Mouse (Mus musculus): ENCODE data around the gene Cpm. TPM values are rescaled to one million over a fixed set of nuclear protein-coding genes. Genes with fewer than 3 reads are reported as not detected.

Cpm gene
- total RNA-seq, 1 experiment = 4.8 TPM

DNA sequence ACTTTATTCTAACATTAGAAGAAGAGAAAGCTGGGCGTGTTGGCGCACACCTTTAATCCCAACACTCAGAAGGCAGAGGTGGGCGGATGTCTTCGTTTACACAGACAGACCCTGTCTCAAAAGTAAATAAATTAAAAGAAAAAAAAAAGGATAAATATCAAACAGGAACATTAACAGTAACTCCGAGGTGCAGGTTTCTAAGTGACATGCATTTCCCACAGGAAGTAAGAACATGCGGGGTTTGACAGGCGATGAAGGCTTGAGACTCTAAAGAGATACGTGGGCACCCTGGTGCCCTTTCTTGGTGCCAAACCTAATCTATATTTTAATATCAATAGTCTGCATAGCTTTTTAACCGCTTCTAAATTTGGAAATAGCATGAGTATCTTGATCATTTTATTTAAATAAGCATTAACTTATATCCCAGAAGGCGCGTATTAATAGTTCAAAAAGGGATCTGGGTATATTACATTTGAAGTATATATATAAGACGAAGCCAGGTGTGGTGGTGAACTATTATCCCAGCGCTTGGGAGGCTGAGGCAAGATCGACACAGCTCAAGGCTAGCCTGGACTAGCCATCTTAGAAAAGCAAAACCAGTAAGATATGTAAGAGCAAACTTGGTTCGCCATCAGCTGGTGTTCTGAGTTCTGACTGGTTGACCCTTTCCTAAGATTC, 56.0 kb downstream of the Cpm start:
- Histone ChIP-seq H3K4me3 (ENCODE audit: insufficient read depth in 1 of 2, low read depth in 1 of 2, low read length in 2 of 2, poor library complexity in 1 of 2, severe bottlenecking in 1 of 2) (no peak overlapping the region), H3K36me3 (ENCODE audit: control insufficient read depth, insufficient read depth, low read length, poor library complexity, severe bottlenecking) (peaks cover 10% of the 10 kb centered on the region), H3K9me3 (ENCODE audit: control insufficient read depth, insufficient read depth, low read depth, low read length) (no peaks in the 10 kb centered on the region), H3K4me1 (ENCODE audit: control insufficient read depth in 2 of 2, insufficient read depth in 2 of 2, low read length in 2 of 2, poor library complexity in 1 of 2) (peaks cover 0 to 10% of the 10 kb centered on the region in 2 experiments; a peak in 2 of 4 replicates), H3K27ac (ENCODE audit: insufficient read depth, low read depth, low read length, poor library complexity, severe bottlenecking) (no peak overlapping the region), H3K9ac (ENCODE audit: insufficient read depth, low read depth, low read length, poor library complexity, severe bottlenecking) (no peak overlapping the region)
- in situ Hi-C loops (cut with MboI; ENCODE audit: low sequenced_read_pairs in 2 of 2, unreplicated experiment in 2 of 2) = no loop called here
- TF ChIP-seq HCFC1 (IDR thresholded peaks at IDR 0.05; ENCODE audit: borderline replicate concordance, insufficient read depth, low read length) = no peak
- TF ChIP-seq ZC3H11A (IDR thresholded peaks at IDR 0.05; ENCODE audit: borderline replicate concordance, low read depth, low read length) = no peak
- TF ChIP-seq CHD2 (IDR thresholded peaks at IDR 0.05; ENCODE audit: low read depth, low read length) = no peak
- no peak for TF ChIP-seq MAFK (IDR thresholded peaks at IDR 0.05; ENCODE audit: insufficient read depth, low read depth, low read length)
- TF ChIP-seq ZNF384 (IDR thresholded peaks at IDR 0.05; ENCODE audit: low read depth, low read length) = no peak
- DNase-seq (ENCODE audit: low read depth, low spot score) = no peak

DNA sequence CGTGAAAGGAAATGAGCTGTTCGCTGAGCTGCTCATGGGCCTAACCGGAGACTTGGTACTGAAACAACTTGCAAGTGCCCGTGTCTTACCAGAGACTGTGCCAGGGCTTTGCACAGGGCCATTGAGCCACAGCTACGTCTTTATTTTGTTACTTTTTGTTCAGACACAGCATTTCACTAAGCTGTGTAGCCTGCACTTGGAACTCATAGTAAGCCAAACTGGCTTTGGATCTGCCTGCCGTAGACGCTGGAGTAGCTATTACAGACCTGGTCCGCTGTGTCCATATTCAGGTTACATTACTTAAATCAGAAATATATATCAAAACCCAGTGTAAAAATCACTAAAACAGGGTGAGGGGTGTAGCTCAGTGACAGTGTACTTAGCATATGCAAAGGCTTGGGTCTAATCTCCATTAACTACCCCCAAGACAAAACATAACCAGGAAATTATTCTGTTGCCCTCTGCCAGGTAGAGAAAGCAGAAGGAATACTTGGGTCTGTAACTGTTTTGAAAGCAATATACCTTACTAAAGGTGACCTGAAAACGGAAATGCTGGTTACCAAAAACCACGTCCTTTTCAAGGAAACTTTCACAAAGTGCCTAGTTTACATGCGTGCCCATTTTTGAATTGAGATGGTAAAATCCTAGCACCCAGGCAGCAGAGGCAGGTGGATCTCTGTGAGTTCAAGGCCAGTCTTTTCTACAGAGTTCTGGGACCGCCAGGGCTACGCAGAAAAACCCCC, 56.7 kb downstream of the Cpm start:
- Histone ChIP-seq H3K27ac (ENCODE audit: insufficient read depth, low read depth, low read length, poor library complexity, severe bottlenecking) (no peak overlapping the region), H3K9me3 (ENCODE audit: control insufficient read depth, insufficient read depth, low read depth, low read length) (no peaks in the 10 kb centered on the region), H3K4me1 (ENCODE audit: control insufficient read depth in 2 of 2, insufficient read depth in 2 of 2, low read length in 2 of 2, poor library complexity in 1 of 2) (peaks cover 0 to 10% of the 10 kb centered on the region in 2 experiments; a peak in 2 of 4 replicates), H3K36me3 (ENCODE audit: control insufficient read depth, insufficient read depth, low read length, poor library complexity, severe bottlenecking) (peaks cover 14% of the 10 kb centered on the region), H3K4me3 (ENCODE audit: insufficient read depth in 1 of 2, low read depth in 1 of 2, low read length in 2 of 2, poor library complexity in 1 of 2, severe bottlenecking in 1 of 2) (no peak overlapping the region), H3K9ac (ENCODE audit: insufficient read depth, low read depth, low read length, poor library complexity, severe bottlenecking) (no peak overlapping the region)
- no peak for DNase-seq (ENCODE audit: low read depth, low spot score)
- in situ Hi-C loops (cut with MboI; ENCODE audit: low sequenced_read_pairs in 2 of 2, unreplicated experiment in 2 of 2) = no loop called here
- TF ChIP-seq ZNF384 (IDR thresholded peaks at IDR 0.05; ENCODE audit: low read depth, low read length) (no peak), HCFC1 (IDR thresholded peaks at IDR 0.05; ENCODE audit: borderline replicate concordance, insufficient read depth, low read length) (no peak), MAFK (IDR thresholded peaks at IDR 0.05; ENCODE audit: insufficient read depth, low read depth, low read length) (no peak), CHD2 (IDR thresholded peaks at IDR 0.05; ENCODE audit: low read depth, low read length) (no peak), ZC3H11A (IDR thresholded peaks at IDR 0.05; ENCODE audit: borderline replicate concordance, low read depth, low read length) (no peak)

DNA sequence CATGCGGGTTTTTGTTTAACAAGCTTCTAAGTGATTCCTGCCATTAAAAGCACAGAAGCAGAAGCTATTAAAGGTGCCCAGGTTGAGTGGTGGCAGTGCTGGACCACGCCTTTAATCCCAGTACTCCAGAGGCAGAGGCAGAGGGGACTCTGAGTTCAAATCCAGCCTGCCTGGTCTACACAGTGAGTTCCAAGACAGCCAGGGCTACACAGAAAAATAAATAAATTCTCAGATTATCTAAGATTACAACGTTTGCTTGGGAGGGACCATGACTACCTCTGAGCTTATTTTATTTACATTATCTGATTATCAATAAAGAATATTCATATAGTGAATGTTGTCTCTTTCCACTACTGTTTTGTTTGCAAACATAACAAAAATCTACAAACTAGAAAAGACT, 57.7 kb downstream of the Cpm start:
- DNase-seq (ENCODE audit: low read depth, low spot score) = no peak
- H3K9ac ChIP-seq (ENCODE audit: insufficient read depth, low read depth, low read length, poor library complexity, severe bottlenecking) = no peak overlapping the region
- H3K27ac ChIP-seq (ENCODE audit: insufficient read depth, low read depth, low read length, poor library complexity, severe bottlenecking) = no peak overlapping the region
- H3K36me3 ChIP-seq (ENCODE audit: control insufficient read depth, insufficient read depth, low read length, poor library complexity, severe bottlenecking) = peaks cover 20% of the 10 kb centered on the region
- H3K9me3 ChIP-seq (ENCODE audit: control insufficient read depth, insufficient read depth, low read depth, low read length) = no peaks in the 10 kb centered on the region
- peaks cover 0 to 10% of the 10 kb centered on the region in 2 experiments; a peak in 2 of 4 replicates for H3K4me1 ChIP-seq (ENCODE audit: control insufficient read depth in 2 of 2, insufficient read depth in 2 of 2, low read length in 2 of 2, poor library complexity in 1 of 2)
- no peak for TF ChIP-seq ZC3H11A (IDR thresholded peaks at IDR 0.05; ENCODE audit: borderline replicate concordance, low read depth, low read length)
- TF ChIP-seq ZNF384 (IDR thresholded peaks at IDR 0.05; ENCODE audit: low read depth, low read length) = no peak
- TF ChIP-seq HCFC1 (IDR thresholded peaks at IDR 0.05; ENCODE audit: borderline replicate concordance, insufficient read depth, low read length) = no peak
- no peak for TF ChIP-seq CHD2 (IDR thresholded peaks at IDR 0.05; ENCODE audit: low read depth, low read length)
- no peak for TF ChIP-seq MAFK (IDR thresholded peaks at IDR 0.05; ENCODE audit: insufficient read depth, low read depth, low read length)
- in situ Hi-C loops (cut with MboI; ENCODE audit: low sequenced_read_pairs in 2 of 2, unreplicated experiment in 2 of 2) = no loop called here
- no peak overlapping the region for H3K4me3 ChIP-seq (ENCODE audit: insufficient read depth in 1 of 2, low read depth in 1 of 2, low read length in 2 of 2, poor library complexity in 1 of 2, severe bottlenecking in 1 of 2)

DNA sequence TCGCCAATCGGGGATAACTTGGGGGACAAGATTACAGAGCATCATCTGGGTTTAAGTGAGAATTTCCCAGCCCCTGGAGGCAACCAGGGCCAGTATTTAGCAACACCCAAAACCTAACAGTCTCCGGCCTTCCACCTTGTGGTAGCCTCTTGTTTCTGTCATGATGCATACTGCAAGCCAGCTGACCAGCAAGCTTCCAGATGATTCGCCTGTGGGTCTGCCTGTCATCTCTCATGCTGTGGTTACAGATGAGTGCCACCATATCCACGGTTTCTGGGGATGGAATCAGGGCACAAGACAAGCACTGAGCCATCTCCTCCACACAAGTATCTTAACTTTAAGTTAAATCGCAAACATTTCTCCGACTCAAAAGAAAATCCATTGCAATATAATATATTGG, 58.3 kb downstream of the Cpm start:
- H3K36me3 ChIP-seq (ENCODE audit: control insufficient read depth, insufficient read depth, low read length, poor library complexity, severe bottlenecking) = peaks cover 21% of the 10 kb centered on the region
- in situ Hi-C loops (cut with MboI; ENCODE audit: low sequenced_read_pairs in 2 of 2, unreplicated experiment in 2 of 2) = no loop called here

More for the DNA sequence above, 58.3 kb downstream of the Cpm start:
- Histone ChIP-seq H3K27ac (ENCODE audit: insufficient read depth, low read depth, low read length, poor library complexity, severe bottlenecking) (no peak overlapping the region), H3K4me1 (ENCODE audit: control insufficient read depth in 2 of 2, insufficient read depth in 2 of 2, low read length in 2 of 2, poor library complexity in 1 of 2) (peaks cover 0 to 10% of the 10 kb centered on the region in 2 experiments; a peak in 2 of 4 replicates), H3K9me3 (ENCODE audit: control insufficient read depth, insufficient read depth, low read depth, low read length) (no peaks in the 10 kb centered on the region), H3K9ac (ENCODE audit: insufficient read depth, low read depth, low read length, poor library complexity, severe bottlenecking) (no peak overlapping the region), H3K4me3 (ENCODE audit: insufficient read depth in 1 of 2, low read depth in 1 of 2, low read length in 2 of 2, poor library complexity in 1 of 2, severe bottlenecking in 1 of 2) (no peak overlapping the region)
- TF ChIP-seq MAFK (IDR thresholded peaks at IDR 0.05; ENCODE audit: insufficient read depth, low read depth, low read length) = no peak
- no peak for TF ChIP-seq ZC3H11A (IDR thresholded peaks at IDR 0.05; ENCODE audit: borderline replicate concordance, low read depth, low read length)
- no peak for TF ChIP-seq CHD2 (IDR thresholded peaks at IDR 0.05; ENCODE audit: low read depth, low read length)
- no peak for TF ChIP-seq HCFC1 (IDR thresholded peaks at IDR 0.05; ENCODE audit: borderline replicate concordance, insufficient read depth, low read length)
- no peak for TF ChIP-seq ZNF384 (IDR thresholded peaks at IDR 0.05; ENCODE audit: low read depth, low read length)
- no peak for DNase-seq (ENCODE audit: low read depth, low spot score)
